Mouse (Mus musculus) kidney, adult 18-20 months (tissue): ENCODE data around the gene Lrp10.
A peak's percentile ranks its signal among the peaks of the same experiment; 100 is the strongest.

Experiments used
- DNase-seq: peaks from one replicate; pipeline ENCODE4 v3.0.0; 2021

Gene Lrp10

DNA sequence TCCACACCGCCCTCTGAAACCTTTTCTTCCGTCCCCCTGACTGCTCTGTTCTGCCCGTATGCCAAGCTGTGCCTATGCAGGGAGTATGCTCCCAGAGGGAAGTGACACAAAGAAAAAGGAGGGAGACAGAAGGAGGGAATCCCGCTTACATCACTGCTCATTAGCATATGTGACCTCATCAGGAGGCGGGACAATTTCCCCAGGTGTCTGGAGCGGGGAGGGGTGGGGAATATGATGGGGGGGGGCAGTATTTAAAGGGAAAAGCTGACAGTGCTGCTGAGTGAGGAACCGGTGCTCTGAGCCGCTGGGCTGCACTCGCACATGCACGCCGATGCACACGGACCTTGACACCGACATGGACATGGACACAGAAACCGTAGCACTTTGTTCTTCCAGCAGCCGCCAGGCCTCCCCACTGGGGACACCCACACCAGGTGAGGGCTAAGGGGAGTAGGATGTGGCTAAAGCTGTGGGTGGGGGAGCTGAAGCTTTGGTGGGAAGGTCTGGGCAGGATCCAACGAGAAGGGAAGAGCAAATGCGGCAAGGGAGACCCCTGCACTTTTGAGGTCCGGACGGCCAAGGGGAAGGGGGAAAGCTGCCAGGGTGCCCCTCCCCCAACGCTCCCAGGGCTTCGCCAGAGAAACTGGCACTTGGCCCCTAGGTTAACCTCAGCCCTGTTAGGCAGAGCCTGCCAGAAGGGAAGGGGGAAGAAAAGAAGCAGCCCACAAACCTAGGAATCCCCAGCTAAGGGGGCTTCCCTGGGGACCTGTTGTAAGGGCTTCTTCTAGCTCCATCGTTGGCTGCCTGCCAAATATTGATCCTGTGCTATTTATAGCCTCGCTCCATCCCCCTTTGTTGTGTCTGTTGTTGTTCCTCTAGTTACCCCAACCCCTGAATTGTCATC lies 12.3 kb downstream of the Lrp10 start, which contains the start of gene Rem2:
Gene Rem2, plus strand, starts transcription at position 160 of the 904 bp plus-strand sequence.
- peak; percentile 54 for DNase-seq

DNA sequence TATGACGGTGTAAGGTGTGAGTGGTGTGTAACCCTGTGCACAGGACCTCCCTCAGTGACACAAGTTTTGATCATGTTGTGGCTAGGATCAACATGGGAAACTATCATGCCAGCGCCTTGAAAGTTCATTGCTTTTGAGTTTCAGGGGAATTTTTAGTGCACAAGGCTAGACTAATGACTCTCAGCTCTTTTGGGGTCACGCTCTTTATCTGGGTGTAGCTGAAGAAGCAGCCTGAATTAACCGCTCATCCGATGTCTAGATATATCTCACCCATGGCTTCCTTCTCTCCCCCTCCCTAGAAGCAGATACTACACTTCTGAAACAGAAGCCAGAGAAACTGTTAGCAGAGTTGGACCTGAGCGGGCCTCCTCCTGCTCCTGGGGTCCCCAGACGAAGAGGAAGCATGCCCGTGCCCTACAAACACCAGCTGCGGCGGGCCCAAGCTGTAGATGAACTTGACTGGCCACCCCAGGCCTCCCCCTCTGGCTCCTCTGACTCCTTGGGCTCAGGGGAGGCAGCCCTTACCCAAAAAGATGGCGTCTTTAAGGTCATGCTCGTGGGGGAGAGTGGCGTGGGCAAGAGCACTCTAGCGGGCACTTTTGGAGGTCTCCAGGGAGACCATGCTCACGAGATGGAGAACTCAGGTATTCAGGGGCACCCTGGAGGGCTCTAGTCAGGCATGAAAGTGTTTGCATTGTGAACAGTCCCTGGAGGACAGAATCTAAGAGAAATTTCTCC lies 13.4 kb downstream of the Lrp10 start:
- DNase-seq = no peak

DNA sequence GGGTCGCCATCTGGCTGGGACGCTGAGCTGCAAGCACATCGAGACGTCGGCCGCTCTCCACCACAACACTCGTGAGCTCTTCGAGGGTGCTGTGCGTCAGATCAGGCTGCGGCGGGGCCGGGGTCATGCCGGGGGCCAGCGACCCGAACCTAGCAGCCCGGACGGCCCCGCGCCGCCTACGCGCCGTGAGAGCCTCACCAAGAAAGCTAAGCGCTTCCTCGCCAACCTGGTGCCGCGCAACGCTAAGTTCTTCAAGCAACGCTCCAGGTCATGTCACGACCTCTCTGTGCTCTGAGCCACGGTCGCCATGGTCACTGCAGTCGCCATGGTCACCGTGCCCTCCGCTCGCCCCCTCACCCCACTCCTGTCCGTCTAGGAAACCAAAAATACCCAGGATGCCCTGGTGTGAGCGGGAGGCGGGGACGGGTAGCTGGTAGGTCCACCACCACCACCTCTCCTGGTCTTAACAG lies 15.5 kb downstream of the Lrp10 start:
- DNase-seq = peak; percentile 54

DNA sequence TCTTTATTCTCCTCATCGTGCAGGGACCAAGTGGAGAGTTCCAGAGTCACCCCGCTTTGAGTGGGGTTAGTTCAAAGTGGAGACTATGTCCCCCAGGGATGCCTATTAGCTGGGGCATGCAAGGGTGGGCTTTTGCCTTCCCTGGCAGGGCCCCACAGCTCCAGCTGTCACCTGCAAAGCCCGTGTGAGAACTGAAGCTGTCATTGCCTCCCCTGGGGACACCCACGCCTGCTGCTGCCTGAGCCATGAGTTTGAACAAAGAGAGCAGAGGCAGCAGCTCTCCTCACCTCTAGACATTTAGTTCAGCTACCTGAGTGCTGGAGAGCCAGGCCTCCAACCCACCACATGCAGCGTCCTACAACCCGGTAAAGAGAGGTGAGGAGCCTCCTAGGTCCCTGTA lies 16.7 kb downstream of the Lrp10 start:
- DNase-seq = no peak

DNA sequence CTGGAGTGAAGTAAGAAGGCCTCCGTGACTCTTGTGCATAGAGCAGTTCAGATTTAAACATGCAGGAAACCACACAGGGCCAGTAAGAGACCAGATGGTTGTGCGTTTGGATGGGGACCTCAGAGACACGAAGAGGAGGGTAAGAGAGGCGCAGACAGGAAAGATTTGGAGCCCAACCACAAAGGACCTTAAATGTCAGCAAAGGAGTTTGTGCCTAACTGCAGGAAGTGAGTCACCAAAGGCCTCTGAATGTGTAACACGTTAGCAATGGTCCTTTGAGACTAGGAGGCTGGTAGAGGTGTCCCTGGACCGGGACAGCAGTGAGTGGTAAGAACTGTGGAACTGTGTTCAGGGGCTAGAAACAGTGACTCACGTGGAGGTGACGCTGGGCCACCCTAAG lies 17.5 kb downstream of the Lrp10 start:
- no peak for DNase-seq

DNA sequence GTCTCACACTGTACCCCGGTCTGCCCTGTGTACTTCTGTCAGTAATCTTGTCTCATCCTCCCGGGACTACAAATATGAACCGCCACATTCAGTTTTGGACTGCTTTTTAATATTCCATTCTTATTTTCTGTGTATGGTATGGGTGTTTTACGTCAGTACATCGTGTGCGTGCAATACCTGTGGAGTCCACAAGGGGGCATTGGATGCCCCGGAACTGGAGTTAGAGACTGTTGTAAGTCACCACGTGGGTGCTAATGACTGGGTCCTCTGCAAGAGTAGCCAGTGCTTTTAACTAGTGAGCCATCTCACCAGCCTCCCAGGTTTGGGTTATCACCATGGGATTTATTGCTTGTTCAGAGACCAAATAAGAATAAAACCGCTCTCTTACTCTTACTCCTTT lies 18.6 kb downstream of the Lrp10 start:
- DNase-seq = peak; percentile 48

DNA sequence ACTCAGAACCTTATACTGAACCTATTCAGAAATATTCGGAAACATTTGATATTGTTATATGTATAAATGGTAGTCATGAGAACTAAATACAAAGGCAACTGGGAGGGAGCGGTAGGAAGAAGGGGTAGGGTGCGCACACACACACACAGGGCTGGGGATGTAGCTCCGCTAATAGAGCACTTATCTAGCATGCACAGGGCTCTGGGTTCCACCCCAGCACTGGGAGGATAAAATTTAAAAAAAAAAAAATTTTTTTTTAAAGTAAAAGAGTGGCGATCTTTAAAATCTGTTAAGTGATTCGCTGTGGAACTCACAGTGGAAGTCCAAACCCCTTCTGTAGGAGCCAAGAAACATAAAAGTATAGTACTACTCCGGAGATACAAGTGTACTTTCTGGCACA lies 22.0 kb downstream of the Lrp10 start:
- no peak for DNase-seq

DNA sequence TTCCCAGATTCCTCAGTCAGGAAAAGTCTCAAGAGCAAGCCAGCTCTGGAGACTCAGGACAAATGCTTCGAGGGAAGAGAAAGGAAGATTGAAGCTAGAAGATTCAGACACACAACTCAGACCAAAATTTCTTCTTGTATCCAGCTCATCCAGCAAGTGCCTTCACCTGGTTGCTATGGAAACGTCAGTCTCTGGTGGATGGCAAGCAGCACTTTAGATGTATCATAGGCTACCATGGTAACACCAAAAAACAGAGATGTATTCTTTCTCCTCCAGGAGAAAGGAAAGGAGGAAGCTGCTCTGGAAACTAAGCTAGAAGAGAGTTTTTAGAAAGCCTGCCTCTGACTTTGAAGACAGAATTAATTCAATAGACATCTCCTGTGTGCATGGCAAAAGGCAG lies 23.8 kb downstream of the Lrp10 start:
- DNase-seq = no peak

DNA sequence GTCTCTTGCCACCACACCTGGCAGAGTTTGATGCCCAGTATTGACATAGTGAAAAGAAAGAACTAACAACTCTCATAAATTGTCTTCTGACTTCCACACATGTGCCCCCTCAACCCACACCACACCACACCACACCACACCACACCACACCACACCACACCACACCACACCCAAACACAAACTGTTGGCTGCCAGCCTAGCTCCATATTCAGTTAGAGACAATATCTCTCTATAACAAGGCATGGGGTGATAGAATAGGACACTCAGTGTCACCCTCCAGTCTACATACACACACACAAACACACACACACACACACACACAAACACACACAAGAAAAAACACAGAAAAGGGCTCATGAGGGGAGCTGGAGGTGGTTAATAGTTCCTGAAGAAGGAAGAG lies 24.4 kb downstream of the Lrp10 start:
- no peak for DNase-seq

DNA sequence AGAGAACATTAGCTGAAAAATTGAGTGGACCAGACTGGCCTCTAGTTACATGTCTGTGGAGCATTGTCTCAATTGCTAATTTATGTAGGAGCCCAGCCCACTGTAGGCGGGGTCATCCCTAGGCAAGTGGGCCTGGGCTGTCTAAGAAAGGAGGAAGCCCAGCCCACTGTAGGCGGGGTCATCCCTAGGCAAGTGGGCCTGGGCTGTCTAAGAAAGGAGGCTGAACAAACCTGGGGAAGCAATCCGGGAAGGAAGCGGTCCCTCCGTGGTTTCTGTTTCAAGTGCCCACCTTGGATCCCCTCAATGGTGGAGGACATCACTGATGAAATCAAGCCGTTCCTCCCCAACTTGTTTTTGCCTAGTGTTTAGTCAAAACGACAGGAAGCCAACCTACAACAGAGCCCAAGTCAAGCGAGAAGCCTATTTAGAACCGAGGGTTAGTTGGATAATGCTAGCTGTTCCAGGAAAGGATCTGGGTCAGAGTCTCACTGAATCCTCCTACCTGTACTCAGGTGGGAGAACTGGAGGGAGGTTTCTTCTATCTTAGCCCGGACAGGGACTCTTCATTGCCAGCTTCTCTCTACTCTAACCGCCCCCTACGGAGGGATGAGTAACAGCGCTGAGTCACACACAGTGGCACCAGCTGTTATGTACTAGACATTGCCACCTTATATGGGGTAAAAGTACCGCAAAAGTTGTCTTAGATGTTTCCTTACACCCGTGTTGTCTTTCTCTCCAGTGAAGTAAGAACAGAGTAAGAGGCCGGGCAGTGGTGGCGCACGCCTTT lies 28.6 kb downstream of the Lrp10 start:
- no peak for DNase-seq

DNA sequence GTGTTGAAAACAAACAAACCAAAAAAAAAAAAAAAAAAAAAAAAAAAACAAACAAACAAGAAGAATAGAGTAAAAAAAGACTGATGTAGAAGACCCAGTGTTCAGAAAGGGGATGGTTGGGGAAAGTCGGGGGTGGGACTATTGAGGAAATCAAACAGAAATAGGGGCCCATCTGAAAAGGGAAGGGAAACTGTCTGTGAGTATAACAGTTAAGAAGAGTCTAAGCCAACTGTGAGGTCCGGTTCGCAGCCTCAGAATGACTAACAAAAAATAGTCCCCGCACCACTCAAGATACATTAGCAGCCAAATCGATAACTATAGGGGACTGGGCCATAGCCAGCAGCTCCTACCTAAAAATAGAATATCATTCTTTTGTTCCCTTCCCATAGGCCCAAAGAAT lies 29.3 kb downstream of the Lrp10 start:
- no peak for DNase-seq

DNA sequence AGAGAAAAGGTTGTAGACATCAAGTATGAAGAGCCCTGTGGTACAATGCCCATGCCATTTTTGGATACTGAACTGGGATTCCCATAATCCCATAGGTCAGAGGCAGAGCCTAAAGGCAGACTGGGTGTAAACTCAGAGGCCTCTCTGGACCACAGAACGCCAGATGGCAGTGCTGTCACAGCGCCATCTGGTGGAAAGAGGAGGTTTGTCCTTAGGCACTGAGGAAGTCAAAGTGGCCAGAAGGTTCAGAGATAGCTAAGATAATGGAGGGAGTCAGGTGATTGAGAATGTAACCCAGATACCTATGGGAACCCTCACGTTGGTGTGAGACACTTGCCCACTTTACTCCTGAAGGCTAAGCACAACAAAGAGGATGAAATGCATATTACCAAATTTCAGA lies 30.3 kb downstream of the Lrp10 start:
- DNase-seq = peak; percentile 76

DNA sequence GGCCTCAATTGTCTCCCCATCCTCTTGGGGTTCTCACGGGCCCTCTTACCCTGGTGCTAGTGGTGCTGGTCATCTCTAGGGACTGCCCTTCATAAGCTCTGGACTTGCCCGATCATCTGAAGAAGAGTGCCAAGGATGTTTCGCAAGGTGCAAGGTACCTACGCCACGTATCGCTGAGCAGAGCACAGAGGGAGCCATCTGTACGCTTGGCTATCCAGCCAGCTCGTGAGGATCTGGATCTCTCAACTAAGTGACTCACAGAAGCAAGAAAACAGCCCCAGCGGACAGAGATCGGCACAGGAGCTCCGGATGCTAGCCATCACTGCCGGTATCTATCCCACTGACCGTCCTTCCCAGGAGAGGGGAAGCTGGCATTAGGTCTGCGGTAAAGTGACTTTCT lies 32.8 kb downstream of the Lrp10 start:
- DNase-seq = peak; percentile 27

DNA sequence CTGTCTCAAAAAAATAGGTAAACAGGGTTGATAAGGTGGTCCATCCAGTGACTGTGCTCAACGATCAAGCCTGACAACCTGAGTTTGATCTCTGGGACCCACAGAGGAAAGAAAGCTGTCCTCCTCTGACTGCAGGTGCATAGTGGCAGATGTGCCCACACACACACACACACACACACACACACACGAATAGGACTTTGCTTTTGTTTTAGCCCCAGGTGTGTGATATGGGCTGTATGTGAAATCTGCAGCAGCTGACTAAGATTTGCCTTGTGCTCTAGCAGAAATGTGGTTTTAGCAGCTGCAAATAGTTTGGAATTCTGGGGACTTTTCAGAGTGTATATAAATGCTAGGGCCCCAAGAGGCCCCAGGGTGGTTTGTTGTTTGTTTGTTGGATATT lies 35.4 kb downstream of the Lrp10 start:
- DNase-seq = no peak

DNA sequence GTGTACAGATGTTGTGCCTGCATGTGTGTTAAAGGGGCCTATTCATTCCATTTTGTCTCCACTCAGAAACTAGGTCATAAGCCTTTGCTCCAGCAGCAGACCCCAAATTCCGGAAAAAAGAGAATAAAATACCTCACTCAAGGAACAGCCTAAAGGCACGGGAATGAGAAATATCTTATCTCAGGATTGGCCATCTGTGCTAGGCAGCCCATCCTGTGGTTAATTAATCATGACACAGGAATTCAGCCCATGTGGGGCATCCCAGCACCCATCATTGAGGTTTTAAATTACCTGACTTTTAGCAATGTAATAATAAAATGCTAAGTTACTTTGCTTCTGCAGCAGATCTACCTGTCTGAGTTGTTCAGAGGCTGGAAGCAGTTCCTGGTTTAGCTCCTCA lies 37.4 kb downstream of the Lrp10 start:
- no peak for DNase-seq

DNA sequence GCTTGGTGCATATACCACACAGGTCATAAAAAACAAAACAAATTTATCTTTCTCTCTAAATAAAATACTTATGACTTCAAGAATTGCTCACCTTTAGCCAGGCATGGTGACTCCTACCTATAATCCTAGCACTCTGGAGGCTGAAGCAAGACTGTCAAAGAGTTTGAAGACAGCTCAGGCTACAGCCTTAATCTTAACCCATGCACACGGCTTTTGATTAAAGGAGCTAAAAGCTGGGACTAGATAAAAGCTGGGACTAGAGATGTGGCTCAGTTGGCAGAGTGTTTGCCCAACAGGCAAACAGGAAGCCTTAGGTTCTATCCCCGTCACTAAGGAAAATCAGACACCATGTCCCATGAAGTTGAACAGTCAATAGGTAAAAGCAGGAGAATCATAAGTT lies 39.2 kb downstream of the Lrp10 start:
- DNase-seq = no peak

DNA sequence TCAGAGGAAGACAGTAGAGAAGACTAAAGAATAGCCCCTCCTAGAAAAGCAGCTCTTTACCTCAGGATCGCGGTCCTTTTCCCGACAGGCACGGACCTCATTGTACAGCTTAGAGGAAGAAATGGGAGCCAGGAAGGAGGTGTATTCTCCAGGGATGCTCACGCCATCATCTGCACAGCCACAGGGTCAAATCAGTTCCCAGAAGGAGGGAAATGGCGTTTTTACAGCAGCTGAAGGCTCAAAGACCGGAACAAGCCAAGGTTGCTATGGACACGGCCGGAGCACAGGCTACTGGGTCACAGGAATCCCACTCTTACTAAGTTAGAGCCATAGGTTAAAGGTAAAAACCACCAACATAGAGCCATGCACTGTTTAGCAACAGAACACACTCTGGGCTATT lies 45.8 kb downstream of the Lrp10 start:
- DNase-seq = no peak

DNA sequence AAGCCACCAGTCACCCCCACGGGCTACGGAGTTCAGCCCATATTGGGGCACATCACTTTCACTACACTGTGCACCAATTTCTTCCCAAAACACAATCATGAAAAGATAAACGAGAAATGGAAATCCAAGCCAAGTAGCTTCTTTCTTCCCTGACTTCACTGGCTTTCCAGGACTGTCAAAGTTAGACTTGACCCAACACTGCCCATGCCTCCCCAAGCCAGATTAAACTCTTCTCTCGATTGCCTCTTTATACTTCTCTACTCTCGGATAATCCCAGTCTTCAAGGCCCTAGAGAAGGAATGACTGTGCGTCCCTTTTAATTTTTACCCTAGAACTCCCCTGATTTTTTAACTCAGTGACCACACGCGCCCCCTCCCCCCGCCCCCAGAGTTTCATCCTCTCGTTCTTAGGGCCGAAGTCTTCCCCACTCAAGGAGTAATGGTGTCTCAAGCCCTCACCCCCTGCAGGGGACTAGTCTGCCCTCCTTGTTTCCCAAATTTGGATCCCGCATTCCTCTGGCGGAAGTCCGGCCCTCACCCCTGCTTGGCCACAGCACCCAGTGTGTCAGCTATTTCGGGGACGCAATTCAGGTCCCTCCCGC lies 52.9 kb downstream of the Lrp10 start:
- no peak for DNase-seq
